Mouse (Mus musculus): ENCODE measurements around the gene Atp6v0a2.

GRCm38 (mm10) chr5:124715135-124715534, 86.8 kb downstream of the Atp6v0a2 start:
- TF ChIP-seq HCFC1 (IDR thresholded peaks at IDR 0.05; ENCODE audit: borderline replicate concordance, insufficient read depth, low read length), result no peak
- TF ChIP-seq ZNF384 (IDR thresholded peaks at IDR 0.05; ENCODE audit: low read depth, low read length), result no peak
- TF ChIP-seq CHD2 (IDR thresholded peaks at IDR 0.05; ENCODE audit: low read depth, low read length), result no peak
- no peak for TF ChIP-seq MAFK (IDR thresholded peaks at IDR 0.05; ENCODE audit: insufficient read depth, low read depth, low read length)

All from ES-E14 (cell line).